Mouse (Mus musculus) layer of hippocampus, adult 9-10 months (tissue): Measurements from ENCODE around the gene BC028528.
"Not testable (repeated sequence)": the region's sequence is repeated elsewhere in the genome, so short reads cannot be mapped to it uniquely, and the experiment has no call there.

Experiments
- DNase-seq: peaks from one replicate; pipeline ENCODE4 v3.0.0; 2022; ENCODE audit warnings: low spot score

The BC028528 gene

DNA sequence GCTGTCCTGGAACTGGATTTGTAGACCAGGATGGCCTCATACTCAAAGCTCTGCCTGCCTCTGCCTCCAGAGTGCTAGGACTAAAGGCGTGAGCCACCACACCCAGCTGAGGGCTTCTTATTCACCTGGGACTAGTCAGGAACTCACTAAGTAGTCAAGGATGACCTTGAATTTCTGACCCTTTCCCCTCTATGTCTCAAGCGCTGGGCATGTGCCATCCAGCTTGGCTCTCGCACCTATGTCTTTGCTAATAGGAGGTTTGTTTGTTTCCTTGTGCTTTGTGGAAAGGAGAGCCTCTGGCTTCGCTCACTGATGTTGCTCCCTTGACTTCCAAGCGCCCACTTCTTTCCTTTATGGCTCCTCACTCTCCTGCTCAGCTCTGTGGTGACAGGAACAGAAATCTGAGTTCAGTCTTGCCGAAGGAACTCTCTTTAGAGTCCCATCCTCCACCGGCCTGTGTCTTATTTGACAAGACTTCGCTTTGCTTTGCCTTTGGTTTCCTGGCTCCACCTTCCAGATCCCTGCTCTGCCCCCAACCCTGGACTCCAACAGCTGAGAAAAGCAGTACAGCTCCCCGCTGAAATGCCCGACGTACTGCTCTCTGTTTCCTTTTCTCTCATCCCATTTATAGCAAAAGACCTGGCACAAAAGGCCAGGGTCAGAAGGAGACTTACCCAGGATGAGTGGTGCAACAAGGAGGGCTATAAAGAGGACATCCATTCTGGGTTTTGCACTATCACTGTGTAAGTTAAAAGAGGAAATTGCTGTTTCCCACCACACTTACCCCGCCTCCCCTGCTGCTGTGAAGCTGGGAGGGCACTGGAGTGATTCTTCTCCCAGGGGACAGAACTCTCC, at the start of gene BC028528:
Gene BC028528, minus strand, starts transcription at position 795 of the 855 bp plus-strand sequence.
- DNase-seq: no peak

DNA sequence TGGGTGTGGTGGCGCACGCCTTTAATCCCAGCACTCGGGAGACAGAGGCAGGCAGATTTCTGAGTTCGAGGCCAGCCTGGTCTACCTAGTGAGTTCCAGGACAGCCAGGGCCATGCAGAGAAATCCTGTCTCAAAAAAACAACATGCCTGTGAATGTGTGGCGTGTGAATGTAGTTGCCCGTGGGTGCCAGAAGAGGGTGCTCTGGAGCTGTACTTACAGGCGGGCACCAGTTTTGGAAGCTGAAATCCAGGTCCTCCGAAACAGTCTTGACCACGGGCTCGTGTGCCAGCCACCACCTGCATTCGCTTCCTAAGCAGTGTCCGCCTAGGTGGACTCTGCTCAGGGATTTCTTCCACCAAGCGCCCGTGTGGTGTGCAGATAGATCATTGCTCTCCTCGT, 47.0 kb upstream of the BC028528 start:
- no peak for DNase-seq

DNA sequence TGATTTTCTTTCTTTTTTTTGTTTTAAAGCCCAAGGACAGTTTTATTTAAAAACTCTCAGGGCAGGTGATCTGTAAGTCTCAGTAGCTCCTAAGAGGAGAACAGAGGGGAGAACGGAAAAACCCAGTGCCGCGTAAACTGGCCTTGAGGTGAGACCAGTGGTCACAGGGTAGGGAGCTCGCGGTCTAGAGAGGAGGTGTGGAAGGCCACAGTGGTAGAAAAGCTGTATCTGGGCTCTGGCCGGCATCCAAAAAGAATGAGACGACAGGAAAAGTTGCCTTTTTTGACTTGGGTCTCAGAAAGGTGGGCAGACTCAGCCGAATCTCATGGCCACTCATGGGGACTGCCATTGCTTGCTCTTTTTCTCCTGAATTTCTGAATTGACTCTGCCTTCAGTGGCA, 46.4 kb upstream of the BC028528 start:
- no peak for DNase-seq

DNA sequence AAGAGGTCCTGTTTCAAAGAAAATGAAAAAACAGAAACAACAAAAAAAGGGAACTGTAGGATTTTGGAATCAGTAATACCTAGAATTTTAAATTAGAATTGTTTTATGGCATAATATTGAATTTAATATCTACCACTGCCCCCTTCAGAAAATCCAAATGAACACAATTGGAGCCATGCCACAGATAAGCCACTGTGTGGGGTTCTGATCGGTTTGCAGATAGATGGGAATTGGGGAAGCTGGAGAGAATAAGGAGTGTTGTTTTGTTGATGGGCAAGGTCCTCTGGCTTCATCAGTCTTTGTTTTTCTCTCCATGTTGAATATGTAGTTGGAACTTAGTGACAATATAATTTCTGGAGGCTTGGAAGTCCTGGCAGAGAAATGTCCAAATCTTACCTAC, 42.6 kb upstream of the BC028528 start:
- DNase-seq: no peak

DNA sequence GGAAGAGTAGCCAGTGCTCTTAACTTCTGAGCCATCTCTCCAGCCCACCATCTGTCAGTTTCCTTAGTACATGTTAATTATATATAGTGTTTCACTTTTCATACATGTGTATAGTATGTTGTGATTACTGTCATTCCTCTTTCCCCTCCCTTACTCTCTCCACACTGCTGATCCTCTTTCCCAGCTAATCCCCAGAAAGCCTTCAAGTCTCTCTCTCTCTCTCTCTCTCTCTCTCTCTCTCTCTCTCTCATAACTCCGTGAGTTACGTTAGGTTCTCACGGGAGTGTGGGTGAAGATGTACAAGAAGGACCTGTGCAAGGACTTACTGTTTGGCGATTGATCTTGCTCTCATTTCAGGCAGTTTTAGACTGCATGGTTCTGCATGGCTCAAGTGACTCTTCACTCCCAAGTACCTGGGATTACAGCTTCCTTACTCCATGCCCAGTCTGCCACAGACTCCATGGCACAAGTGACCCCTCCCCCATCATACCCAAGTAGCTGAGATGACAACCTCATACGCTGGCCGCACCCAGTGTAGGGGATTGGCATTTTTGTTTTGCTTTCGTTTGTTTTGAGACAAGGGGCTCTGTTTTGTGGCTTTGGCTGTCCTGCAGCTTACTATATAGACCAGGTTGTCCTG, 41.4 kb upstream of the BC028528 start:
- no peak for DNase-seq

DNA sequence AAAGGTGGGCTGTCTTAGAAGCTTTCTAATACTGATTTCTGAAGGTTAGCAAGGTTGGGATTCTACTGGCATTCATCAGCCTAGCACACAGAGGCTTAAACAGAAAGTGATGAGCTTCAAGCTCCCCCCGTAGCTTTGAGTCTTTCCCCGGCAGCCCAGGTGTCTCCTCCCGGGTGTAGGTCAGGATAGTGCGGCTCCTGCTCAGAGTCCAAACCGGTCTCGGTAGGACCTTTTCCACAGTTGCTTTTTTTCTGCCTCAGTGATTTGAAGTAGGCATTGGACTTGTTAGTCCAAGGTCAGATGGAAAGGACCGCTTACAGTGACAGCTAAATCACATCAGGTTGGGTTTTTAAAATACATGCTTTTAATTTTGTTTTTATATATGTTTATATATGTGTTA, 40.8 kb upstream of the BC028528 start:
- no peak for DNase-seq

DNA sequence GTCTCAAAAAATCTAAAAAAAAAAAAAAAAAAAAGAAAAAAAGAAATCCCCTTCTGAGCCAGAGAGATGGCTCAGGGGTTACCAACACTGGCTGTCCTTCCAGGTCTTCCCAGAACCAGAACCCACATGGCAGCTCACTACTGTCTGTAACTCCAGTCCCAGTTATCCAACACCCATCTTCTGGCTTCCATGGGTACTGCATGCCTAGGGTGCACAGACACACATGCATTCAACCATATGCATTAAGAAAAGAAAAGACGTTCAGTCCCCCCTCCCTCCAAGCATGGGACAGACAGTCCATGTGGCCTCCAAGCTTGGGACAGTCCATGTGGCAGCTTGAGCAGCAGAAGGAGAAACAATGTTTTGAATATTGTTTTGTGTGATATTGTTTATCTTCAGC, 40.4 kb upstream of the BC028528 start:
- no peak for DNase-seq

DNA sequence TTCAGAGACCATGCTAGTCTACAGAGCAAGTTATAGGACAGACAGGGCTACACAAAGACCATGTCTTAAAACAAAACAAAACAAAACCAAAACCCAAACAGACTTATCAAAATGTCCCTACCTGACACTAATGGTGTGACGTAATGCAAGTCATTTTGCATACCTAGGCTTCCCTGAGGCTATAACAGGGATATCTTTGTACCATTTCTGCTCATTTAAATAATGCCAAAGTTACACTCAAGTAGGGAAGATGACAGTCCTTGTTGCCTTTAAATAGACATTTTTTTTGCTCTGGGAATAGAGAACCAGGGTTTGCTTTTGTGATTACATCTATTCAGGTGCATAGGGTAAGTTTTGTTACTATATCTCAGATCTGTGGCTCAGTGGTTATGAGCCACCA, 39.7 kb upstream of the BC028528 start:
- DNase-seq: no peak

DNA sequence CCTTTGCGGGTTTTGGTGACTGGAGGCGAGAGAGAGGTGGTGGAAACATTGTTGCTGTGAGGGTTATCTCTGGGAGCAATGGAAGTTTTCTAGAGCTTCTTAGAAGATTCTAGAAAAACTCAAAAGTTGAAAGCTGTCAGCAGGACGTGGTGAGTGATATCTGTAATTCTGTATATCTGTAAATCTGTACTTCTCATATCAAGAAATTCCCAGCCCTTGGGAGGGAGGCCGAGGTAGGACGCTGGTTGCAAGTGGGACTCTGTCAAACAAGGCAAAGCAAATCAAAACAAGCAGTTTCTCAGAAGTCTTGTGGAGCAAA, 38.6 kb upstream of the BC028528 start:
- DNase-seq: no peak

DNA sequence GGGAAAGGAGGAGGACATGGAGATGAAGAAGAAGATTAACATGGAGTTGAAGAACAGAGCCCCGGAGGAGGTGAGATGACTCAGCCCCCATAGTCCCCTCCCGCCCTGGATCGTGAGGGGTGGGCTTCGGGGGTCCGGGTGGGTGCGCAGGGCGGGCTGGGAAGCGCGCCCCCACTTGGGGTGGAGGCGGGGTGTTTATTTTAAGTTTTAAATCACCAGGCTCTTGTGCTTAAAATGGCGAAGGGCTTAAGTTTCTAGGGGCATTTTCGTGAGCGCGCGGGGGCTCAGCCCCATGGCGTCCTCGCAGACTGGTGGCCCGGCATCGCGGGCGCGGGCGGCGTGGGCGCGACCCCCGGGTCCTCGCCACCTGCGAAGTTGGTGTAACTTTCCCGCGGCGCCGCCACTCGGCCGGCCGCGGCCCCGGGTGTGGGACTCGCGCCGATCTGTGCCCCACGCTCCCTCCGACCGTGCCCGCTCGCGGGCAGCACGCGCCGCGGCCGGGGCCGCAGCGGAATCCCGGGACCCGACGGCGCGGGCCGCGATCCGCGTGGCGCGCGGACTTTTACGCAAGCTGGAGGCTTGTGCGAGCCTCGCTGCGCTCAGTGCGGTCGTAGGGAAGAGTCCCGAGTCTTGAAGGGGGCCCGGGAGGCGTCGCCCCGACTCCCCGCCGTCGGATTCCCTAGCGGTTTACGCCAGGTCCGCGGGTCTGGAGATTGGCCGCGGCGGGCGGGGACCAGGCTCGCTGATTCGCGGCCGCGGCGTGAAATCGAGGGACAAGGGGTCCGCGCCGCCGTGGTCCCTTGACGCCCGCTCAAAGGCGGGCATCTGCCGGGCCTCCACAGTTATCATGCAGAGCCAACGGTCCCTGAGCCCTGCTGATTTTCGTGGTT, 38.0 kb upstream of the BC028528 start:
- DNase-seq: no peak

DNA sequence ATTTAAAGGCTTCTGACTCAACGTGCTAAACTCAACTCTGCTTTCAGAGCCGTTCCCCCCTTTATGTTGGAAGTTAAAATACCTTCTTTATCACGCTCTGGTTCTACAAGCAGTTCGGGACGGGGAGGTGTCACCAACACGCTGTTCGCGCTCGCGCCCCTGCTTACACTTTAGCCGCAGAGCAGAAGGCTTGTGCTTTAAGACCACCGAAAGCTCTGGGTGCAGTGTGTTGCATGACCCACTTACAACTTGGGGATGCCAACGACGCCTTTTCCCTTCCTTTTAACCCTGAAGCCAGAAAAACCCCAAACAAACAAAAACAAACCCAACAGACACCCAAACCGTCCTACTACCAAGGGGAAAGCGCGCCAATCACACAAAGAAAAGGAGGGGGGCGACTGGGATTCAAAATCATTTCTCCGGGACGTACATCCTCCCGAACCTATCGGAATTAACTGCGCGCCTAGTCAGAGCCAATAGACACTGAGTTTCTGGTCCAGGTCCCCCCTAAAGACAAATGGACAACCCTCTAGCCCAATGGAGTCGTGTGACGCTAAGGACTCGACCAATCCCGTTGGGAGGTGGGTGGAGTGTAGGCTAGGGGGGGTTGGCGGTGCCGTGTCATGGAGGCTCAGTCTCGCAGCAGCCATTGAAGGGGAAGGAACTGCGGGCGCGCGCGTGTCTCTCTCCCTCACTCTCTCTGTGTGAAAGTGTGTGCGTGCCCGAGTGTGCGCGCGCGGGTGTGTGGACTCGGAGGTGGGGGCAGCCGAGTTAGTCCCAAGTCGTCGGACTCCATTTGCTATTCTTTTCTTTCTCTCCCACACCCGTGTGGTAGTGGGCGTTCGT, 37.1 kb upstream of the BC028528 start, which contains the start of gene Anp32e:
Gene Anp32e, plus strand, starts transcription at position 589 of the 846 bp plus-strand sequence.
- DNase-seq: peak; percentile 95

DNA sequence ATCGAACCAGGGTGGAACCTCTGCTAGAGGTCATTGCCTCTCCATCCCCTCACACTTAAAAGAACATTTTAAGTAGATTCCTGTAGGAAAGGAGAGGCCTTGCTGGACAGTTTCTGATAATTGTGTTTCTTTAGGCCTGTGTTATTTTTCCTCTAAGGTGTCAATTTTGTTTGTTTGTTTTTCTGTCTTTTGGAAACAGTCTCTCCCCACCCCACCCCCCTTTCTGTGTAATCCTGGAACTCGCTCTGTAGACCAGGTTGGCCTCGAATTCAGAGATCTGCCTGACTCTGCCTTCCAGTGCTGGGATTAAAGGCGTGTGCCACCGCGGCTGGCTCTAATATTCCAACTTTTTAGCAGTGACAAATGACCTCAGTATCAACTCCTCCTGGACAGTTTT, 36.5 kb upstream of the BC028528 start:
- DNase-seq: no peak

DNA sequence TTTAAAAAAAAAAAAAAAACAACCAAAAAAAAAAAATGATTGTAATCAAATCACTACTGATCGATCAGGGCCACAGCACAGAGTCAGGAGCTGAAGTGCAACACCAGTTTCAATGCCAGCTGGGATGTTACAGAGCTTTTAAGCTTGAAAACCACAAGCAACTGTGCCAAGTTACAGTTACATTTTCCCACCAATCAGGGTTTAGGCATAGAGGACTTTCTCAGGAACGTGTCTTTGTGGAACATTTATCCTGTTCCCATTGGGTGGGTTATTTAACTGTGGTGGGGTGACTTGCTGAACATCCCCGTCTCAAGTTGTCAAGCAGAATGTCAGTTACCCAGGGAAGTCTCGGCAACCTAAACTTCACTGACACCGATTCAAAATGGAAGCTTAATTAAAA, 33.3 kb upstream of the BC028528 start:
- no peak for DNase-seq

DNA sequence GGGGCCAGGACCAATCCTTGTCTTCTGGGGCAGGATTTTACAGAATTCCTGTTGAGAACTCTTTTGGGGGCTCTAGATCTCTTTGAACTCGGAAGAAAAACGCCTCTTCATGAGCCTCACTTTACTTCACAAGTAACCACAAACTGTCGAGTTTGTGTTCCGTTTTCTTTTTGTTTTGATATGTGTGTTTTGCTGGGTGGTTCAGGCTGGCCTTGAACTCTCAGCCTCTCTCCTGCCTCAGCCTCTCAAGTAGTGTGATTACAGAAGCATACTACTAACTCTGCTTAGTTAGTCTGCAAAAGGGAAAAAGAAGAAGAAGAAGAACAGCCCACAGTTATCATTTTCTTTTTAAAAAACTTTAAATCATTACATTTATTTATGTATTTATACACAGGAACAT, 32.4 kb upstream of the BC028528 start:
- no peak for DNase-seq

DNA sequence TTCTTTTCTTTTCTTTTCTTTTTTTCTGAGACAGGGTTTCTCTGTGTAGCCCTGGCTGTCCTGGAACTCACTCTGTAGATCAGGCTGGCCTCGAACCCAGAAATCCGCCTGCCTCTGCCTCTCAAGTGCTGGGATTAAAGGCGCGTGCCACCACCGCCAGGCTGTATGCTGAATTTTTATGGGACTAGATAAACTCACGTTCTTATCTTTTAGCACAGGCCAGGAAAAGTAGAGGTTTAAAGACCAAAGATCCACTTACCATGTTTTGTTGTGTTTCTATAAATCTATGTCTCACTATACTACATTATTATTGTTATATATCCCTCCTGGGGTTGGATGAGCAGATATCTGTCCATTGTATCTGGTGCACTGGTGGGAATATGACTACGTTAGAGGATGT, 31.6 kb upstream of the BC028528 start:
- not testable (repeated sequence) for DNase-seq

DNA sequence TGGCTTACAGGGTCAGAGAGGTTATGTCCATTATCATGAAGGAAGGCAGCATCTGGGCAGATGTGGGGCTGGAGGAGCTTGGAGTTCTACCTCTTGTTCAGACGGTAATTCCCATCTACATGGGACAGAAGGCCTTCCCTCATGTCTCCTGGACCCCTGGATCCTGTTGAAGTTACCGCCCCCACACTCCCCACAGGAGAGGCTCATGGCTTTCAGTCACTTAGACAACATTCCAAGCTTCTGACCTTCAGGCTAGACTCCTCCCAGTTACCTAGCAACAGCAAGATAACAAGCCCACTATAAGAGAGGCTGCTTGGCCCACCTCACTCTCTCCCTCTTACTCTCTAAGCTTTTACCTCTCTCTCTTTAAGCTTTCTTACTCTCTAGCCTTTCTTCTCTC, 28.7 kb upstream of the BC028528 start:
- not testable (repeated sequence) for DNase-seq

DNA sequence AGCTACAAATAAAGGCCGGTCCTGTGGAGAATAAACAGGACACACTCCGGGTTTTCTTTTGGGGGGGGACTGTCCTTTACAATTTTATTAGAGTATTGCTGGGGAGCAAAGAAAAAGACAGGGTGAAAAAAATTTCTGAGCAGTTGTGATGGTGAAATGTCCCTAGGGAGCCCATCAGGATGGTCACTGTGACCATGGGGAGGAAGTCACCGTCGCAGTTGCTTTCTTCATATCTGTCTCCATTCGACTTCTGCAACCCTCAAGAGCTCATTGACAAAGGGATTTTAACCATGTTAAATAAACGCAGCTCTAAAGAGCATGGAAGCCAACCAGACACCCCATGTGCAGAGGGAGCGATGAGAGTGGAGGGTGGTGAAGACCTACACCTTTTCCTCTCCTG, 25.0 kb upstream of the BC028528 start:
- DNase-seq: no peak

DNA sequence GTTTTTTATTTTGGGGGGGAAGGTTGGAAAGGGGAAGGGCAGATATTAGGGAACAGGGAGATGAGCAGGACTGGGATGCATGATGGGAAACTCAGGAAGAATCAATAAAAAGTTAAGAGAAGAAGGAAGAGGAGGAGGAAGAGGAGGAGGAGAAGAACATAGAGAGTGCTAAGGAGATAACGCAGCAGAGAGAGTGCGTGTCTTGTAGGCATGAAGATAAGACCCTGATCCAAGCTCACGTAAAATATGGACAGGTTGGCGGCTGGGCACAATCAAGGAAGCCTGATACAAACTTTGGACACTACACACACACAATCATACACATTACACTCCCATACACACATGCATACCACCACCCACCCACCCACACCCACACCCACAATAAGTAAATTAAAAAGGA, 22.9 kb upstream of the BC028528 start:
- DNase-seq: no peak

DNA sequence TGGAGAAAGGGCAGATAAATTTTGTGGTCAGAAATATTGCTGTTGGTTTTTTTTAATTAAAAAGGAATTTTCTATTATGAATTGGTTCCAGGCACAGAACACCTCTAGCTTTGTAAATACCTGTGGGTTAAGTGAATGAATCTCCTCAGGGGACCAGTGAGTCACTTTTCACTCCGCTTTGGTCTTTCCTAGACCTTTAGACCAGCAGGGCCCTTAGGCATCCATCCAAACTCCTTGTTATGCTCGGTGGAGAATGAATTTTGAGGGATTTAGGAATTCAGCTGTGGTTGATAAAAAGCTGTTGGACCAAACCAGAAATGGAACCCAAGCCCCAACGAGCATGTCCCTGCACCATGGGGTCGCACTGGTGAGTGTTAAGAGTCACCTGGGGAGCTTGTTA, 15.8 kb upstream of the BC028528 start:
- no peak for DNase-seq

DNA sequence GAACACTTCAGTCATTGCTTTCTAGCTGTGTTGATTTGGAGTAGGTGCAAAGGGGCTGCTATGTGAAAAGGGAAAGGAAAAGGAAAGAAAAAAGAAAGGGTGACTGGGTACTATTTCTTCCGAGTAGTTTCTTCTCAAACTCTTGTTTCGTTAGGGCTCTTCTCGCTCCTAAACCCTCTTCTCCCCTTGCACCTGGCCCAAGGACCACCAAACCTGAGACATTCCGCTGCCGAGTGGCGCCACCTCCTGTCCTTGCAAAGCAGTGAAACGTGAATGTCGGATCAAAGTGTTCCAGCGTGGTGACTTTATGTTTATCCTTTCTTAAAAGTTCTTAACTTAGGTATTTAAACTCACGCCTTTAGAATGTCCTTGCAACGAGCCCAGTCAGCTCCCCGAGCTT, 15.1 kb upstream of the BC028528 start:
- DNase-seq: no peak

DNA sequence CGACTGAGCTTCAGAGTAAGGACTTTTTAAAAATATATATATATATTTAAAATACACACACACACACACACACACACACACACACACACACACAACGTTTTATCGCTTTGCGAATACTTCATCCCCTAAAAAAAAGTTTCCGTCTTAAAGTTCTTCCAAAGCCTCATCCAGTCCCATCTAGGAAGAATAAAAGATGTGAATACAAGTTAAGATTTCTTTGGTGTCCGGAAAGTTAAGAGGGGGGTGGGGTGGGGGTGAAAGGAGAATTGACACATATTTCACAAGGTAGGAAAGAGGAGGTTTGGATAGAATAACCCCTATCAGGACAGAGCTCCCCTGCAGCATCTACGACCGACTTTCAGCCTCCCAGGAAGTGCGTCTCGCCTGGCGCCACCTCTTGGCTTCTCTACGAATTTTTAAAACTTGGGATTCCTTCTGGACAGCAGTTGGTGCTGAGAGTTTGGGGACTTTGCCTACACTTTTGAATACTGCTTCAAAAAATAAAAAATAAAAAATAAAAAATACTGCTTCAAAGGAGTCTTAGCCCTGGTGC, 14.2 kb upstream of the BC028528 start:
- DNase-seq: no peak
